Mouse (Mus musculus): ENCODE results near the gene Cyba. TPM values are rescaled to one million over a fixed set of nuclear protein-coding genes. Genes with fewer than 3 reads are reported as not detected.

The Cyba gene
- polyA plus RNA-seq, 1 experiment from 2014 or later: 46.0 TPM

DNA sequence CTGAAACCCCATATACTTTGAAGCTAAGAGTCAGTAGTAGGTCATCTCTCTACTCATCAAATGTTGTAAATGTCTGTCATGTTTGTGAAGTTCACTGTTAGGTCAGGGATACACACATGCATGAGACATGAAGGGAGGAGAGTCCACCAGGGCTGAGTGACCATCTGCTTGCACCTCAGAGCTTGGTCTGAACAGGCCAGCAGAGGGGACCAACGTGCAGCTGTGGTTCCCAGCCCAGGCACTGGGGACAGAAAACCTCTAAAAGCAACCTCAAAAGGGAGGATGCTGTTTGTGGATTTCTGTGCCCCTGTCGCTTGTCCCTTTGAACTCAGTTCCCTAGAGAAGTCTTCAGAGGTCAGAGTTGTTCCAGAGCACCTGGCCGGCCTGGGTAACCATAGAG lies 12.5 kb upstream of the Cyba start:
- H3K36me3 ChIP-seq: no peaks in the 10 kb centered on the region
- H3K4me3 ChIP-seq (replicated peaks): 0 out of 2 replicates have a peak overlapping the region, but pooled peaks have one; percentile 55
- peaks cover 36% of the 10 kb centered on the region for H3K4me1 ChIP-seq
- no peak for ATAC-seq (ENCODE audit: low FRiP score)
- H3K9ac ChIP-seq (replicated peaks): no peak overlapping the region
- peak overlapping the region; percentile 98 for H3K27ac ChIP-seq (replicated peaks)
- peak overlapping the region; percentile 71 for H3K4me2 ChIP-seq
- no peaks in the 10 kb centered on the region for H3K9me3 ChIP-seq (replicated peaks)
- WGBS: 77% methylated on average over 3 of the region's 3 CpGs
- H3K27me3 ChIP-seq (replicated peaks): no peaks in the 10 kb centered on the region

DNA sequence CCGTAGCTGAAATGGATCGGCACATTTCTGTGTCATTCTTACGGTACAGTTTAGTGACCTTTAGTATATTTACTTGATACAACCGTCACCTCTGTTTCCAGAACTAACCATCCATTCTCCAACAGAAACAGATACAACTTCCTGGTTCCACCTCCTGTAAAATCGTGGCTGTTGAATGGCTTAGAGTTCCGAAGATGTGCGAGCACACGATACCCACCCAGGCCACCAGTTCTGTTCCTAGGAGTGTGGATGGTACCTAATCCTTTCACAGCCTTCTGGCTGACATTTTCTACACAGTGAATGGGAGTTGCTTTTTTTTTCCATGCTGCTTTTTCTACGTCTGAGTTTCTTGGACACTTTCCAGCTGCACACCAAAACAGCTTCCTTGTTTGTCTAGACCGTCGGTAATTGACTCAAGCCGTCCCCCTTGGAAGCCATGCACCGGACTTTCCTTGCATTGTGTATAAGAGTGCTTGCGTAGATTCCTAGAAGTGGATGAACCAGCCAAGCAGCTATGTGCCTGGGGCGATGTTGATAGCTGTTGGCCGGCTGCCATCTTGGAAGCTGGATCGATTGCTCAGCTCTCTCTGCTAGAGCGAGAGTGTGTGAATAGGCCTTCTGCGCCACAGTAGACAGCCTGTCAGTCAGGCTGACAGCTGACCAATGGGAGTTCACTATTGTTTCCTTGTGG lies 11.5 kb upstream of the Cyba start:
- H3K9me3 ChIP-seq (replicated peaks): no peaks in the 10 kb centered on the region
- WGBS: 4% methylated on average over 19 of the region's 19 CpGs

GRCm38 (mm10) chr8:122443262-122444006 lies 10.7 kb upstream of the Cyba start, which contains the start of gene Mvd:
Mvd (minus strand) TSS chr8:122443422.
- under 1% methylated on average over 47 of the region's 47 CpGs for WGBS
- peaks cover 36% of the 10 kb centered on the region for H3K4me1 ChIP-seq
- no peaks in the 10 kb centered on the region for H3K9me3 ChIP-seq (replicated peaks)
- peak; percentile 98 for ATAC-seq (ENCODE audit: low FRiP score)
- no peaks in the 10 kb centered on the region for H3K27me3 ChIP-seq (replicated peaks)
- H3K27ac ChIP-seq (replicated peaks): peak within 1 kb of the TSS; percentile 98
- H3K9ac ChIP-seq (replicated peaks): peak within 1 kb of the TSS; percentile 93
- H3K4me3 ChIP-seq (replicated peaks): peak within 1 kb of the TSS; percentile 55
- peak within 1 kb of the TSS; percentile 71 for H3K4me2 ChIP-seq
- H3K36me3 ChIP-seq: peaks cover 17% of the 10 kb centered on the region

More for the DNA sequence above, 11.5 kb upstream of the Cyba start:
- H3K4me2 ChIP-seq: peak overlapping the region; percentile 71
- peak overlapping the region; percentile 55 for H3K4me3 ChIP-seq (replicated peaks)
- H3K36me3 ChIP-seq: peaks cover 10% of the 10 kb centered on the region
- H3K27ac ChIP-seq (replicated peaks): peak overlapping the region; percentile 98
- 0 out of 2 replicates have a peak, but pooled peaks have one; percentile 6 for ATAC-seq (ENCODE audit: low FRiP score)
- peaks cover 36% of the 10 kb centered on the region for H3K4me1 ChIP-seq
- peak overlapping the region; percentile 93 for H3K9ac ChIP-seq (replicated peaks)
- H3K27me3 ChIP-seq (replicated peaks): no peaks in the 10 kb centered on the region

- H3K4me3 ChIP-seq (replicated peaks): peak overlapping the region; percentile 55
- peaks cover 23% of the 10 kb centered on the region for H3K36me3 ChIP-seq
- H3K4me2 ChIP-seq: peak overlapping the region; percentile 71
- H3K9me3 ChIP-seq (replicated peaks): no peaks in the 10 kb centered on the region
- H3K4me1 ChIP-seq: peaks cover 36% of the 10 kb centered on the region
- H3K27me3 ChIP-seq (replicated peaks): no peaks in the 10 kb centered on the region
- ATAC-seq (ENCODE audit: low FRiP score): peak; percentile 32
- H3K9ac ChIP-seq (replicated peaks): peak overlapping the region; percentile 72
- WGBS: 2% methylated on average over 12 of the region's 12 CpGs
- H3K27ac ChIP-seq (replicated peaks): peak overlapping the region; percentile 83
Observed at GRCm38 (mm10) chr8:122442781-122443180, 10.1 kb upstream of the Cyba start.

- H3K4me1 ChIP-seq: peaks cover 36% of the 10 kb centered on the region
- no peak for ATAC-seq (ENCODE audit: low FRiP score)
- no peaks in the 10 kb centered on the region for H3K9me3 ChIP-seq (replicated peaks)
- peak overlapping the region; percentile 71 for H3K4me2 ChIP-seq
- H3K27me3 ChIP-seq (replicated peaks): no peaks in the 10 kb centered on the region
- peak overlapping the region; percentile 83 for H3K27ac ChIP-seq (replicated peaks)
- peaks cover 28% of the 10 kb centered on the region for H3K36me3 ChIP-seq
- 13% methylated on average over 7 of the region's 7 CpGs for WGBS
- peak overlapping the region; percentile 72 for H3K9ac ChIP-seq (replicated peaks)
- H3K4me3 ChIP-seq (replicated peaks): peak overlapping the region; percentile 55
Observed at GRCm38 (mm10) chr8:122442356-122442755, 9.6 kb upstream of the Cyba start.

GRCm38 (mm10) chr8:122441326-122441725 lies 8.6 kb upstream of the Cyba start:
- no peak for ATAC-seq (ENCODE audit: low FRiP score)
- H3K4me2 ChIP-seq: no peak overlapping the region
- no peaks in the 10 kb centered on the region for H3K9me3 ChIP-seq (replicated peaks)
- no peaks in the 10 kb centered on the region for H3K27me3 ChIP-seq (replicated peaks)
- peaks cover 36% of the 10 kb centered on the region for H3K4me1 ChIP-seq
- H3K27ac ChIP-seq (replicated peaks): no peak overlapping the region
- H3K4me3 ChIP-seq (replicated peaks): no peak overlapping the region
- H3K9ac ChIP-seq (replicated peaks): no peak overlapping the region
- WGBS: 100% methylated on average over 1 of the region's 1 CpGs
- peaks cover 38% of the 10 kb centered on the region for H3K36me3 ChIP-seq

GRCm38 (mm10) chr8:122439336-122439735 lies 6.6 kb upstream of the Cyba start:
- 97% methylated on average over 16 of the region's 16 CpGs for WGBS
- Histone ChIP-seq H3K9ac (replicated peaks) (no peak overlapping the region), H3K4me1 (peaks cover 17% of the 10 kb centered on the region), H3K9me3 (replicated peaks) (no peaks in the 10 kb centered on the region), H3K4me2 (no peak overlapping the region), H3K27ac (replicated peaks) (no peak overlapping the region), H3K27me3 (replicated peaks) (no peaks in the 10 kb centered on the region), H3K36me3 (peaks cover 55% of the 10 kb centered on the region), H3K4me3 (replicated peaks) (no peak overlapping the region)
- no peak for ATAC-seq (ENCODE audit: low FRiP score)

DNA sequence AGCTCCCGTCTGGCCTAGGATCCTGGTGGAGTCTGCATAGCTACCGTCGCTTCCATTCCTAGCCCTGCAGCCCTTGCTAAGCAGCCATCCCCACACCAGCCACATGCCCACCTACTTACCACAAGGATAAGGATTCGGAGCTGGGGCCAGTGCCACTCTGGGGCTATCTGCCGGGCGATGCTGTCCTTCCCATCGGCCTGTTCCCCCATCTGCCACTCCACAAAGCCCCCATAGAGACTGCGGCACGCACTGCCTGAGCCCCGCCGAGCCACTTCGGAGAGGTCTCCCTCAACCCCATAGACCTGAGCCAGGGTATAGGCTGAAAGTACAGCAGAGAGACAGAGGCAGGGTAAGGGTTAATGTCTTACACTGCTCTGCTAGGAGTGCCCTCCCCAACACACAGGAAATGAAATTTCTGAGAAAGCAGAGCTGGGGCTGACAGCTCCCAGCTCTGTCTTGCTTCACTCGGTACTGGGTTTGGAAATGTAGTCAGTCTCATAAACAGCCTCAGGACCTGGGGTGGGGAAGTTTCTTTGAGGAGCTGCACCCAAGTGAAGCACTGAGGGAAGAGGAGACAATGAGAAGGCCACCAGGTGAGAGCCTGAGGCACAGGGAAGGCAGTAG lies 5.1 kb upstream of the Cyba start:
- Histone ChIP-seq H3K27ac (replicated peaks) (no peak overlapping the region), H3K4me2 (no peak overlapping the region), H3K9ac (replicated peaks) (no peak overlapping the region), H3K9me3 (replicated peaks) (no peaks in the 10 kb centered on the region), H3K4me3 (replicated peaks) (no peak overlapping the region), H3K4me1 (peaks cover 17% of the 10 kb centered on the region), H3K27me3 (replicated peaks) (no peaks in the 10 kb centered on the region), H3K36me3 (peaks cover 58% of the 10 kb centered on the region)
- 94% methylated on average over 13 of the region's 13 CpGs for WGBS
- ATAC-seq (ENCODE audit: low FRiP score): no peak

DNA sequence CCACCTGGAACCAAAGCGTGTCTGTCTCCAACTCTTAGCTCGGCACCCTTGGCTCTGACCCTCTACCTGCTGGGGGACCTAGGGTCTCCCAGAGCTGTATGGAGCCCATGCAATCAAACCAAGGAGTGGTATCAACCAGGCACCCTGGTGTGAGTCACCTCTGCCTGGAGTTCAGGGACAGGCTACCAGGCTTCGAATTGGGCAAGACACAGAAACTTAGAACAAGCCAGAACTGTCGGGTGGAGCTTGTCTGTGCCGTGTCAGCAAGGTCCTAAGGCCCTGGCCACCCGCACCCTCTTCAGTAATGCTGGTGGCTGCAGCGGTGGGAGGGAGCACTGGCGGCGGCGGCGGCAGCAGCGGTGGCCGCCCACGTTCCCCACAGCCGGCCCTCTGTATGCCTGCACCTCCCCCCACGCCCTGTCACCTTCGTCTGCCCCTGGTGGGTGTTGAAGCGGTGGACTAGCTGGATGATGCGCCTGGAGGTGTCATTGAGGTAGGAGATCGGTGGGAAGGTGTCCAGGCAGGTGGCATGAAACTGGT lies 3.9 kb upstream of the Cyba start:
- 91% methylated on average over 20 of the region's 20 CpGs for WGBS
- no peak for ATAC-seq (ENCODE audit: low FRiP score)
- Histone ChIP-seq H3K4me3 (replicated peaks) (no peak overlapping the region), H3K9me3 (replicated peaks) (no peaks in the 10 kb centered on the region), H3K27me3 (replicated peaks) (no peaks in the 10 kb centered on the region), H3K4me2 (no peak overlapping the region), H3K27ac (replicated peaks) (no peak overlapping the region), H3K36me3 (peaks cover 58% of the 10 kb centered on the region), H3K4me1 (peaks cover 18% of the 10 kb centered on the region), H3K9ac (replicated peaks) (no peak overlapping the region)

GRCm38 (mm10) chr8:122436146-122436545 lies 3.4 kb upstream of the Cyba start:
- WGBS: 95% methylated on average over 9 of the region's 9 CpGs
- H3K4me2 ChIP-seq: no peak overlapping the region
- ATAC-seq (ENCODE audit: low FRiP score): no peak
- no peak overlapping the region for H3K4me3 ChIP-seq (replicated peaks)
- H3K36me3 ChIP-seq: peaks cover 58% of the 10 kb centered on the region
- no peak overlapping the region for H3K27ac ChIP-seq (replicated peaks)
- no peaks in the 10 kb centered on the region for H3K27me3 ChIP-seq (replicated peaks)
- H3K4me1 ChIP-seq: peaks cover 13% of the 10 kb centered on the region
- H3K9ac ChIP-seq (replicated peaks): no peak overlapping the region
- no peaks in the 10 kb centered on the region for H3K9me3 ChIP-seq (replicated peaks)

- Histone ChIP-seq H3K4me1 (peaks cover 12% of the 10 kb centered on the region), H3K9me3 (replicated peaks) (no peaks in the 10 kb centered on the region), H3K36me3 (peaks cover 58% of the 10 kb centered on the region), H3K27me3 (replicated peaks) (no peaks in the 10 kb centered on the region), H3K9ac (replicated peaks) (no peak overlapping the region), H3K4me2 (no peak overlapping the region), H3K27ac (replicated peaks) (no peak overlapping the region), H3K4me3 (replicated peaks) (no peak overlapping the region)
- WGBS: 93% methylated on average over 6 of the region's 6 CpGs
- ATAC-seq (ENCODE audit: low FRiP score): no peak
Observed at GRCm38 (mm10) chr8:122435375-122435774, 2.6 kb upstream of the Cyba start.

All from neural tube, embryonic 15.5 days (tissue).